Mouse (Mus musculus) urinary bladder, adult 18-20 months (tissue): Measurements from ENCODE around the gene Cnn2.

Experiments
- DNase-seq, 2 experiments: peaks; one replicate each; pipeline ENCODE4 v3.0.0; 2022; ENCODE audit warnings: low spot score in 2 of 2, mixed read lengths in 2 of 2

Cnn2 gene

GRCm38 (mm10) chr10:80017771-80018170 is 29.4 kb downstream of the Cnn2 start:
- no peak for DNase-seq

- no peak for DNase-seq
These were observed 30.4 kb downstream of the Cnn2 start for GRCm38 (mm10) chr10:80018739-80019297.

GRCm38 (mm10) chr10:80019471-80020131 is 31.2 kb downstream of the Cnn2 start:
- no peak for DNase-seq

- no peak for DNase-seq
These were observed 31.8 kb downstream of the Cnn2 start for GRCm38 (mm10) chr10:80020191-80020590.

GRCm38 (mm10) chr10:80020603-80021319 is 32.4 kb downstream of the Cnn2 start:
- no peak for DNase-seq

- DNase-seq = no peak
These were observed 32.9 kb downstream of the Cnn2 start for GRCm38 (mm10) chr10:80021320-80021641.

GRCm38 (mm10) chr10:80022164-80022563 is 33.8 kb downstream of the Cnn2 start:
- DNase-seq = no peak

- no peak for DNase-seq
These were observed 34.4 kb downstream of the Cnn2 start for GRCm38 (mm10) chr10:80022806-80023205.

GRCm38 (mm10) chr10:80023758-80024157 is 35.4 kb downstream of the Cnn2 start:
- no peak for DNase-seq

- DNase-seq = no peak
These were observed 36.1 kb downstream of the Cnn2 start for GRCm38 (mm10) chr10:80024229-80025043.

GRCm38 (mm10) chr10:80025044-80025347 is 36.6 kb downstream of the Cnn2 start:
- DNase-seq = no peak

GRCm38 (mm10) chr10:80025463-80025862 is 37.1 kb downstream of the Cnn2 start:
- no peak for DNase-seq

GRCm38 (mm10) chr10:80025889-80026288 is 37.5 kb downstream of the Cnn2 start:
- DNase-seq = no peak

- DNase-seq = no peak
These were observed 39.5 kb downstream of the Cnn2 start for GRCm38 (mm10) chr10:80027681-80028520.

GRCm38 (mm10) chr10:80028521-80028846 is 40.1 kb downstream of the Cnn2 start:
- no peak for DNase-seq

GRCm38 (mm10) chr10:80030191-80030590 is 41.8 kb downstream of the Cnn2 start:
- no peak for DNase-seq

GRCm38 (mm10) chr10:80030736-80031135 is 42.4 kb downstream of the Cnn2 start:
- DNase-seq = no peak

GRCm38 (mm10) chr10:80032799-80033480 is 44.6 kb downstream of the Cnn2 start:
- peak in 1 of 2 experiments; percentile 72 for DNase-seq

- peak in 1 of 2 experiments; percentile 37 for DNase-seq
These were observed 45.4 kb downstream of the Cnn2 start for GRCm38 (mm10) chr10:80033511-80034391.

GRCm38 (mm10) chr10:80035148-80035547 is 46.8 kb downstream of the Cnn2 start:
- DNase-seq = no peak
